Mouse (Mus musculus) intestine, embryonic 16.5 days (tissue): ENCODE results near the gene E2f3. TPM values are rescaled to one million over a fixed set of nuclear protein-coding genes. Genes with fewer than 3 reads are reported as not detected.

ENCODE experiments used
- ATAC-seq: fragments of 200-750 bp; cut with Nextera tagmentation; 2 replicates; pipeline ENCODE4 v1.8.0; 2017; ENCODE audit warnings: moderate TSS enrichment, moderate library complexity
- H3K27ac ChIP-seq: fragments of 300-500 bp; sonication (generic); 2 replicates; pipeline ENCODE4 v1.5.1; 2014; ENCODE audit warnings: mild to moderate bottlenecking, low read length
- H3K27me3 ChIP-seq: fragments of 300-500 bp; sonication (generic); replicated peaks from 2 replicates; pipeline ENCODE4 v1.6.1; 2014; ENCODE audit warnings: low read length, control low read depth, mixed read lengths; ENCODE audit not compliant: control insufficient read depth, insufficient read depth
- H3K36me3 ChIP-seq: fragments of 300-500 bp; sonication (generic); 2 replicates; pipeline ENCODE4 v1.6.1; 2014; ENCODE audit warnings: low read length, control low read depth; ENCODE audit not compliant: control insufficient read depth, insufficient read depth
- H3K4me1 ChIP-seq: fragments of 300-500 bp; sonication (generic); 2 replicates; pipeline ENCODE4 v1.6.1; 2014; ENCODE audit warnings: low read length, control low read depth, mixed read lengths; ENCODE audit not compliant: control insufficient read depth, insufficient read depth
- H3K4me2 ChIP-seq: fragments of 300-500 bp; sonication (generic); 2 replicates; pipeline ENCODE4 v1.6.1; 2014; ENCODE audit warnings: low read depth, low read length, control low read depth
- H3K4me3 ChIP-seq: fragments of 300-500 bp; sonication (generic); 2 replicates; pipeline ENCODE4 v1.5.1; 2014; ENCODE audit warnings: mild to moderate bottlenecking, low read length
- H3K9ac ChIP-seq: fragments of 300-500 bp; sonication (generic); 2 replicates; pipeline ENCODE4 v1.6.1; 2014; ENCODE audit warnings: low read depth, low read length
- H3K9me3 ChIP-seq: fragments of 300-500 bp; sonication (generic); 2 replicates; pipeline ENCODE4 v1.6.1; 2016; ENCODE audit warnings: low read length, control low read depth; ENCODE audit not compliant: control insufficient read depth
- WGBS: fragments of 180-500 bp; shearing (Covaris S2); extraction: QIAGEN DNeasy Blood & Tissue Kit; methylation state at CpG from one replicate; pipeline ENCODE4 v1.1.7; 2014; 5-methylcytosine and 5-hydroxymethylcytosine counted together
- polyA plus RNA-seq: library from polyadenylated mRNA; unstranded; fragments of >200 nt; fragmentation: Nextera tagmentation; extraction: Ambion mirVana; gene quantifications from 2 replicates; pipeline ENCODE4 v1.2.1, GENCODE M21; 2015

Gene E2f3
- polyA plus RNA-seq, 1 experiment from 2014 or later = 6.7 TPM

- Histone ChIP-seq H3K27ac (peak overlapping the region; percentile 97), H3K27me3 (no peaks in the 10 kb centered on the region), H3K9ac (peak overlapping the region; percentile 100), H3K36me3 (no peaks in the 10 kb centered on the region), H3K4me1 (peaks cover 6% of the 10 kb centered on the region), H3K4me3 (peak overlapping the region; percentile 96), H3K4me2 (peak overlapping the region; percentile 89), H3K9me3 (no peaks in the 10 kb centered on the region)
- no peak for ATAC-seq
- under 1% methylated on average over 35 of the region's 35 CpGs for WGBS
These were observed 2.2 kb downstream of the E2f3 start for GRCm38 (mm10) chr13:29983523-29984191.

- Histone ChIP-seq H3K36me3 (no peaks in the 10 kb centered on the region), H3K9ac (peak overlapping the region; percentile 100), H3K9me3 (no peaks in the 10 kb centered on the region), H3K4me1 (peaks cover 6% of the 10 kb centered on the region), H3K27me3 (no peaks in the 10 kb centered on the region), H3K4me3 (peak overlapping the region; percentile 96), H3K27ac (peak overlapping the region; percentile 97), H3K4me2 (peak overlapping the region; percentile 89)
- WGBS = 12% methylated on average over 6 of the region's 6 CpGs
- ATAC-seq = no peak
These were observed 2.8 kb downstream of the E2f3 start for GRCm38 (mm10) chr13:29983037-29983436.

- Histone ChIP-seq H3K27me3 (no peaks in the 10 kb centered on the region), H3K36me3 (no peaks in the 10 kb centered on the region), H3K27ac (no peak overlapping the region), H3K4me3 (no peak overlapping the region), H3K4me1 (peaks cover 6% of the 10 kb centered on the region), H3K9ac (no peak overlapping the region), H3K4me2 (no peak overlapping the region), H3K9me3 (no peaks in the 10 kb centered on the region)
- 48% methylated on average over 3 of the region's 3 CpGs for WGBS
- ATAC-seq = no peak
These were observed 3.5 kb downstream of the E2f3 start for GRCm38 (mm10) chr13:29982400-29982799.

- 74% methylated on average over 7 of the region's 7 CpGs for WGBS
These were observed 6.7 kb downstream of the E2f3 start for GRCm38 (mm10) chr13:29979140-29979564.

GRCm38 (mm10) chr13:29977358-29977757 lies 8.5 kb downstream of the E2f3 start:
- H3K27me3 ChIP-seq = no peaks in the 10 kb centered on the region
- no peaks in the 10 kb centered on the region for H3K36me3 ChIP-seq
- no peak overlapping the region for H3K27ac ChIP-seq
- H3K9me3 ChIP-seq = no peaks in the 10 kb centered on the region
- 89% methylated on average over 11 of the region's 11 CpGs for WGBS
- H3K4me2 ChIP-seq = no peak overlapping the region
- ATAC-seq = no peak
- no peaks in the 10 kb centered on the region for H3K4me1 ChIP-seq
- no peak overlapping the region for H3K9ac ChIP-seq
- H3K4me3 ChIP-seq = no peak overlapping the region

More at GRCm38 (mm10) chr13:29979140-29979564, 6.7 kb downstream of the E2f3 start:
- H3K4me3 ChIP-seq = no peak overlapping the region
- no peaks in the 10 kb centered on the region for H3K27me3 ChIP-seq
- no peaks in the 10 kb centered on the region for H3K36me3 ChIP-seq
- no peak overlapping the region for H3K4me2 ChIP-seq
- ATAC-seq = no peak
- H3K9me3 ChIP-seq = no peaks in the 10 kb centered on the region
- H3K27ac ChIP-seq = no peak overlapping the region
- H3K4me1 ChIP-seq = peaks cover 6% of the 10 kb centered on the region
- no peak overlapping the region for H3K9ac ChIP-seq

GRCm38 (mm10) chr13:29974066-29974465 lies 11.8 kb downstream of the E2f3 start:
- Histone ChIP-seq H3K4me3 (no peak overlapping the region), H3K27ac (no peak overlapping the region), H3K27me3 (no peaks in the 10 kb centered on the region), H3K4me2 (no peak overlapping the region), H3K4me1 (no peaks in the 10 kb centered on the region), H3K9me3 (no peaks in the 10 kb centered on the region), H3K36me3 (no peaks in the 10 kb centered on the region), H3K9ac (no peak overlapping the region)
- ATAC-seq = no peak
- WGBS = 90% methylated on average over 5 of the region's 5 CpGs

- Histone ChIP-seq H3K9ac (no peak overlapping the region), H3K4me2 (no peak overlapping the region), H3K36me3 (no peaks in the 10 kb centered on the region), H3K9me3 (no peaks in the 10 kb centered on the region), H3K4me3 (no peak overlapping the region), H3K27me3 (no peaks in the 10 kb centered on the region), H3K27ac (no peak overlapping the region), H3K4me1 (no peaks in the 10 kb centered on the region)
- 94% methylated on average over 6 of the region's 6 CpGs for whole genome bisulfite sequencing
- no peak for ATAC-seq
These were observed 12.3 kb downstream of the E2f3 start for GRCm38 (mm10) chr13:29973610-29974009.

GRCm38 (mm10) chr13:29970333-29970732 lies 15.5 kb downstream of the E2f3 start:
- 91% methylated on average over 7 of the region's 7 CpGs for WGBS
- Histone ChIP-seq H3K27ac (no peak overlapping the region), H3K9ac (no peak overlapping the region), H3K9me3 (no peaks in the 10 kb centered on the region), H3K4me1 (no peaks in the 10 kb centered on the region), H3K4me2 (no peak overlapping the region), H3K36me3 (no peaks in the 10 kb centered on the region), H3K4me3 (no peak overlapping the region), H3K27me3 (no peaks in the 10 kb centered on the region)
- no peak for ATAC-seq

GRCm38 (mm10) chr13:29968636-29969035 lies 17.2 kb downstream of the E2f3 start:
- H3K4me1 ChIP-seq = no peaks in the 10 kb centered on the region

GRCm38 (mm10) chr13:29967367-29967766 lies 18.5 kb downstream of the E2f3 start:
- Histone ChIP-seq H3K4me3 (no peak overlapping the region), H3K36me3 (no peaks in the 10 kb centered on the region), H3K27ac (no peak overlapping the region), H3K27me3 (no peaks in the 10 kb centered on the region), H3K4me2 (no peak overlapping the region), H3K9me3 (no peaks in the 10 kb centered on the region), H3K9ac (no peak overlapping the region), H3K4me1 (no peaks in the 10 kb centered on the region)
- WGBS = 81% methylated on average over 5 of the region's 5 CpGs
- ATAC-seq = no peak

More at GRCm38 (mm10) chr13:29968636-29969035, 17.2 kb downstream of the E2f3 start:
- Histone ChIP-seq H3K4me2 (no peak overlapping the region), H3K27me3 (no peaks in the 10 kb centered on the region), H3K9ac (no peak overlapping the region), H3K27ac (no peak overlapping the region), H3K36me3 (no peaks in the 10 kb centered on the region), H3K4me3 (no peak overlapping the region), H3K9me3 (no peaks in the 10 kb centered on the region)
- 76% methylated on average over 7 of the region's 7 CpGs for WGBS
- ATAC-seq = no peak
